Mouse (Mus musculus): ENCODE measurements around the gene Ston2. TPM values are rescaled to one million over a fixed set of nuclear protein-coding genes. Genes with fewer than 3 reads are reported as not detected.

The Ston2 gene
- polyA plus RNA-seq, 1 experiment from 2014 or later: 25.0 TPM

GRCm38 (mm10) chr12:91765504-91765903 lies 22.7 kb downstream of the Ston2 start:
- DNase-seq (no peak), ATAC-seq (ENCODE audit: low read depth) (0 out of 2 replicates have a peak, but pooled peaks have one; percentile 12)
- Histone ChIP-seq H3K4me2 (peak overlapping the region; percentile 50), H3K4me1 (replicated peaks) (peaks cover 56% of the 10 kb centered on the region), H3K36me3 (no peaks in the 10 kb centered on the region), H3K27ac (no peak overlapping the region), H3K4me3 (replicated peaks) (0 out of 2 replicates have a peak overlapping the region, but pooled peaks have one; percentile 19), H3K27me3 (0 out of 2 replicates have a peak, but pooled peaks cover 3% of the 10 kb centered on the region), H3K9me3 (replicated peaks) (no peaks in the 10 kb centered on the region), H3K9ac (peak overlapping the region; percentile 22)
- WGBS (ENCODE audit: insufficient replicate concordance): 19% methylated on average over 13 of the region's 13 CpGs

GRCm38 (mm10) chr12:91765054-91765453 lies 23.1 kb downstream of the Ston2 start:
- 0 out of 2 replicates have a peak, but pooled peaks cover 3% of the 10 kb centered on the region for H3K27me3 ChIP-seq
- WGBS (ENCODE audit: insufficient replicate concordance): 7% methylated on average over 2 of the region's 2 CpGs
- no peaks in the 10 kb centered on the region for H3K9me3 ChIP-seq (replicated peaks)
- H3K9ac ChIP-seq: peak overlapping the region; percentile 22; the same call in 1 of the 2 replicates
- peaks cover 55% of the 10 kb centered on the region for H3K4me1 ChIP-seq (replicated peaks)
- ATAC-seq (ENCODE audit: low read depth) (no peak), DNase-seq (no peak)
- no peaks in the 10 kb centered on the region for H3K36me3 ChIP-seq
- peak overlapping the region; percentile 50; the same call in 1 of the 2 replicates for H3K4me2 ChIP-seq
- H3K4me3 ChIP-seq (replicated peaks): 0 out of 2 replicates have a peak overlapping the region, but pooled peaks have one; percentile 19
- no peak overlapping the region for H3K27ac ChIP-seq

- Histone ChIP-seq H3K4me2 (no peak overlapping the region), H3K9ac (no peak overlapping the region), H3K27me3 (0 out of 2 replicates have a peak, but pooled peaks cover 3% of the 10 kb centered on the region), H3K4me3 (replicated peaks) (no peak overlapping the region), H3K36me3 (no peaks in the 10 kb centered on the region), H3K27ac (no peak overlapping the region), H3K9me3 (replicated peaks) (no peaks in the 10 kb centered on the region), H3K4me1 (replicated peaks) (peaks cover 53% of the 10 kb centered on the region)
- ATAC-seq (ENCODE audit: low read depth): no peak
- 40% methylated on average over 2 of the region's 2 CpGs for WGBS (ENCODE audit: insufficient replicate concordance)
- no peak for DNase-seq
These were observed 23.7 kb downstream of the Ston2 start for GRCm38 (mm10) chr12:91764471-91764870.

GRCm38 (mm10) chr12:91759836-91760235 lies 28.4 kb downstream of the Ston2 start:
- DNase-seq: no peak
- no peak overlapping the region for H3K4me2 ChIP-seq
- H3K27ac ChIP-seq: no peak overlapping the region
- ATAC-seq (ENCODE audit: low read depth): no peak
- no peaks in the 10 kb centered on the region for H3K36me3 ChIP-seq
- no peak overlapping the region for H3K4me3 ChIP-seq (replicated peaks)
- WGBS (ENCODE audit: insufficient replicate concordance): 86% methylated on average over 3 of the region's 3 CpGs
- H3K4me1 ChIP-seq (replicated peaks): peaks cover 74% of the 10 kb centered on the region
- H3K27me3 ChIP-seq: no peaks in the 10 kb centered on the region
- no peak overlapping the region for H3K9ac ChIP-seq
- no peaks in the 10 kb centered on the region for H3K9me3 ChIP-seq (replicated peaks)

- peak overlapping the region; percentile 54 for H3K4me2 ChIP-seq
- H3K4me1 ChIP-seq (replicated peaks): peaks cover 58% of the 10 kb centered on the region
- 28% methylated on average over 13 of the region's 13 CpGs for WGBS (ENCODE audit: insufficient replicate concordance)
- ATAC-seq (ENCODE audit: low read depth) (peak; percentile 95), DNase-seq (no peak)
- peak overlapping the region; percentile 85 for H3K27ac ChIP-seq
- no peak overlapping the region for H3K4me3 ChIP-seq (replicated peaks)
- no peaks in the 10 kb centered on the region for H3K27me3 ChIP-seq
- no peaks in the 10 kb centered on the region for H3K36me3 ChIP-seq
- 0 out of 2 replicates have a peak overlapping the region, but pooled peaks have one; percentile 37 for H3K9ac ChIP-seq
- H3K9me3 ChIP-seq (replicated peaks): no peaks in the 10 kb centered on the region
These were observed 30.2 kb downstream of the Ston2 start for GRCm38 (mm10) chr12:91757854-91758562.

- 7% methylated on average over 5 of the region's 5 CpGs for WGBS (ENCODE audit: insufficient replicate concordance)
- Histone ChIP-seq H3K4me1 (replicated peaks) (peaks cover 58% of the 10 kb centered on the region), H3K9ac (no peak overlapping the region; the same call in 1 of the 2 replicates), H3K36me3 (no peaks in the 10 kb centered on the region), H3K4me2 (peak overlapping the region; percentile 54; the same call in 1 of the 2 replicates), H3K4me3 (replicated peaks) (no peak overlapping the region), H3K27ac (no peak overlapping the region), H3K27me3 (no peaks in the 10 kb centered on the region), H3K9me3 (replicated peaks) (no peaks in the 10 kb centered on the region)
- no peak for ATAC-seq (ENCODE audit: low read depth)
- DNase-seq: no peak
These were observed 31.5 kb downstream of the Ston2 start for GRCm38 (mm10) chr12:91756562-91757166.

- no peak for ATAC-seq (ENCODE audit: low read depth)
- H3K4me3 ChIP-seq (replicated peaks): no peak overlapping the region
- 83% methylated on average over 6 of the region's 6 CpGs for WGBS (ENCODE audit: insufficient replicate concordance)
These were observed 33.6 kb downstream of the Ston2 start for GRCm38 (mm10) chr12:91754606-91755005.

GRCm38 (mm10) chr12:91752711-91753110 lies 35.5 kb downstream of the Ston2 start:
- H3K27me3 ChIP-seq: no peaks in the 10 kb centered on the region
- ATAC-seq (ENCODE audit: low read depth): no peak
- H3K4me2 ChIP-seq: no peak overlapping the region
- no peak overlapping the region for H3K4me3 ChIP-seq (replicated peaks)
- H3K36me3 ChIP-seq: no peaks in the 10 kb centered on the region
- 69% methylated on average over 5 of the region's 5 CpGs for WGBS (ENCODE audit: insufficient replicate concordance)
- H3K27ac ChIP-seq: no peak overlapping the region
- H3K4me1 ChIP-seq (replicated peaks): peaks cover 59% of the 10 kb centered on the region
- no peak overlapping the region for H3K9ac ChIP-seq
- no peak for DNase-seq
- H3K9me3 ChIP-seq (replicated peaks): no peaks in the 10 kb centered on the region

More at GRCm38 (mm10) chr12:91754606-91755005, 33.6 kb downstream of the Ston2 start:
- no peak overlapping the region for H3K27ac ChIP-seq
- H3K36me3 ChIP-seq: no peaks in the 10 kb centered on the region
- H3K4me1 ChIP-seq (replicated peaks): peaks cover 59% of the 10 kb centered on the region
- H3K4me2 ChIP-seq: no peak overlapping the region
- H3K9ac ChIP-seq: no peak overlapping the region
- DNase-seq: no peak
- H3K9me3 ChIP-seq (replicated peaks): no peaks in the 10 kb centered on the region
- H3K27me3 ChIP-seq: no peaks in the 10 kb centered on the region

- H3K9ac ChIP-seq: no peak overlapping the region
- WGBS (ENCODE audit: insufficient replicate concordance): 66% methylated on average over 13 of the region's 13 CpGs
- peaks cover 59% of the 10 kb centered on the region for H3K4me1 ChIP-seq (replicated peaks)
These were observed 36.1 kb downstream of the Ston2 start for GRCm38 (mm10) chr12:91751893-91752597.

GRCm38 (mm10) chr12:91749543-91750184 lies 38.5 kb downstream of the Ston2 start:
- Histone ChIP-seq H3K4me1 (replicated peaks) (peaks cover 62% of the 10 kb centered on the region), H3K4me2 (no peak overlapping the region)
- 50% methylated on average over 11 of the region's 11 CpGs for WGBS (ENCODE audit: insufficient replicate concordance)

More at GRCm38 (mm10) chr12:91751893-91752597, 36.1 kb downstream of the Ston2 start:
- Histone ChIP-seq H3K4me3 (replicated peaks) (no peak overlapping the region), H3K4me2 (no peak overlapping the region), H3K27ac (no peak overlapping the region; the same call in 1 of the 2 replicates), H3K36me3 (no peaks in the 10 kb centered on the region), H3K9me3 (replicated peaks) (no peaks in the 10 kb centered on the region), H3K27me3 (no peaks in the 10 kb centered on the region)
- no peak for DNase-seq
- no peak for ATAC-seq (ENCODE audit: low read depth)

More at GRCm38 (mm10) chr12:91749543-91750184, 38.5 kb downstream of the Ston2 start:
- Histone ChIP-seq H3K9me3 (replicated peaks) (no peaks in the 10 kb centered on the region), H3K4me3 (replicated peaks) (no peak overlapping the region), H3K27me3 (no peaks in the 10 kb centered on the region), H3K36me3 (no peaks in the 10 kb centered on the region), H3K27ac (peak overlapping the region; percentile 97), H3K9ac (no peak overlapping the region; the same call in 1 of the 2 replicates)
- ATAC-seq (ENCODE audit: low read depth) (no peak), DNase-seq (no peak)

All from liver, embryonic 13.5 days (tissue).